Mouse (Mus musculus) neural tube, embryonic 11.5 days (tissue): Measurements from ENCODE around the gene Ttc9b. TPM values are rescaled to one million over a fixed set of nuclear protein-coding genes. Genes with fewer than 3 reads are reported as not detected.

Source experiments
- ATAC-seq: fragments of 200-750 bp; cut with Nextera tagmentation; 2 replicates; pipeline ENCODE4 v1.8.0; 2017; ENCODE audit warnings: moderate number of reproducible peaks, mild to moderate bottlenecking, moderate TSS enrichment, moderate library complexity; ENCODE audit not compliant: insufficient read depth, low FRiP score, low TSS enrichment
- DNase-seq: peaks from one replicate; pipeline ENCODE4 v3.0.0-alpha.2; 2015; ENCODE audit warnings: low spot score
- H3K27ac ChIP-seq: fragments of 300-500 bp; sonication (generic); 2 replicates; pipeline ENCODE4 v1.5.1; 2014; ENCODE audit warnings: low read depth, mild to moderate bottlenecking, low read length
- H3K27me3 ChIP-seq: fragments of 300-500 bp; sonication (generic); 2 replicates; pipeline ENCODE4 v1.6.1; 2014; ENCODE audit warnings: mild to moderate bottlenecking, low read length, mixed read lengths; ENCODE audit not compliant: control insufficient read depth, insufficient read depth
- H3K36me3 ChIP-seq: fragments of 300-500 bp; sonication (generic); 2 replicates; pipeline ENCODE4 v1.6.1; 2014; ENCODE audit warnings: mild to moderate bottlenecking, low read length, moderate library complexity, mixed read lengths; ENCODE audit not compliant: control insufficient read depth, insufficient read depth
- H3K4me1 ChIP-seq: fragments of 300-500 bp; sonication (generic); 2 replicates; pipeline ENCODE4 v1.6.1; 2014; ENCODE audit warnings: low read length, mixed read lengths; ENCODE audit not compliant: control insufficient read depth, insufficient read depth
- H3K4me2 ChIP-seq: fragments of 300-500 bp; sonication (generic); 2 replicates; pipeline ENCODE4 v1.6.1; 2014; ENCODE audit warnings: low read depth, mild to moderate bottlenecking, moderate library complexity
- H3K4me3 ChIP-seq: fragments of 300-500 bp; sonication (generic); 2 replicates; pipeline ENCODE4 v1.5.1; 2014; ENCODE audit warnings: low read depth, low read length
- H3K9ac ChIP-seq: fragments of 300-500 bp; sonication (generic); 2 replicates; pipeline ENCODE4 v1.6.1; 2014; ENCODE audit warnings: mild to moderate bottlenecking, low read length
- H3K9me3 ChIP-seq: fragments of 300-500 bp; sonication (generic); 2 replicates; pipeline ENCODE4 v1.6.1; 2016; ENCODE audit warnings: low read length; ENCODE audit not compliant: control insufficient read depth
- whole genome bisulfite sequencing: fragments of 180-500 bp; shearing (Covaris S2); extraction: QIAGEN DNeasy Blood & Tissue Kit; methylation state at CpG from one replicate; pipeline ENCODE4 v1.1.7; 2014; 5-methylcytosine and 5-hydroxymethylcytosine counted together
- polyA plus RNA-seq: library from polyadenylated mRNA; unstranded; fragments of >200 nt; fragmentation: Nextera tagmentation; extraction: Ambion mirVana; gene quantifications from 2 replicates; pipeline ENCODE4 v1.2.1, GENCODE M21; 2014

Gene Ttc9b
- polyA plus RNA-seq, 1 experiment from 2014 or later = 10.2 TPM

DNA sequence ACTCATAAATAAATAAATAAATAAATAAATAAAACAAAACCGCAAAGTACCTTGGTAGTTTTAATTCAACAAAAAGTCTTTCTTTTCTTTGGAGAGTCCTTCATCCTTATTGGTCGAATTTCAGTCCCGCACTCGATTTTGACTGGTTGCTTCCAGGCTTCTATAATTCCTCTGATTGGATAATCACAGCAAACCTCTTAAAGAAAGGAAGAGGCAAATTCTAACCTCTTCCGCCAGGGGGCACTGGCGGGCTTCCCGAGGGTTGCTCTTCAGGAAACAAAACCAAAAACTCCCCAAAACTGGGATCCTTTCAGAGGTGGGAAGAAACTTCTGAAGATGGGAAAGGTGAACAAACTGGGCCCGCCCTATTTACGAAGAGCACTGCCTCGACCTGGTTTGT, 2.8 kb upstream of the Ttc9b start:
- Histone ChIP-seq H3K9me3 (no peaks in the 10 kb centered on the region), H3K27ac (no peak overlapping the region), H3K4me1 (0 out of 2 replicates have a peak, but pooled peaks cover 5% of the 10 kb centered on the region), H3K4me2 (no peak overlapping the region), H3K36me3 (no peaks in the 10 kb centered on the region), H3K9ac (no peak overlapping the region), H3K4me3 (no peak overlapping the region), H3K27me3 (peaks cover 20% of the 10 kb centered on the region)
- DNase-seq = peak; percentile 83
- ATAC-seq = no peak
- WGBS = 5% methylated on average over 10 of the region's 10 CpGs

DNA sequence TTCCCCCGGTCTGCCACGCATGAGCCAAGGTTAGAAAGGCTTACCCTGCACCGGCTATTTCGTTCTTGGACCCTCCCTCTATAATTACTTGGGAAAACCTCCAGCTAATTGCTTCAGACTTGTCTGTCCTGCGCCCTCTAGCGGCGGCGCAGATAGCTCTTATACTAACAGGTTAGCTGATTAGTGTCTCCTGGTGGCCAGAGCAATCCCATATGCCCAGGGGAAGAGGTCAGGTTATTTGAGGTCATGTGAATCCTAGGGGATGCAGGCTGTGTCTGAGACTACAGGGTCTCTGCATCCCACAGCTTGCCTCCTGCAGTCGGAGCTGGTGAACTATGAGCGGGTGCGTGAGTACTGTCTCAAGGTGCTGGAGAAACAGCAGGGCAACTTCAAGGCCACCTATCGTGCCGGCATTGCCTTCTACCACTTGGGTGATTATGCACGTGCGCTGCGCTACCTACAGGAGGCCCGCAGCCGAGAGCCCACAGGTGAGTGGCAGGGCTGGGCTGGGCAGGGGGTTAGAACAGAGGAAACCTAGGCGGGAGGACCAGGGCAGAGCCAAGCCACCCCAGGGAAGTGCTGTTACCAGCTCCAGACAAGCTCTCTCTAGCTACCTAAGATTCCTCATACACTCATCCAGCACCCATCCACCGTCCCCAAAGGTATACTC, 1.0 kb downstream of the Ttc9b start:
- WGBS = 63% methylated on average over 20 of the region's 20 CpGs
- Histone ChIP-seq H3K4me1 (0 out of 2 replicates have a peak, but pooled peaks cover 5% of the 10 kb centered on the region), H3K9me3 (no peaks in the 10 kb centered on the region), H3K4me3 (no peak overlapping the region), H3K36me3 (peaks cover 3% of the 10 kb centered on the region; the same call in 1 of the 2 replicates), H3K9ac (no peak overlapping the region), H3K4me2 (peak overlapping the region; percentile 65; the same call in 1 of the 2 replicates), H3K27ac (no peak overlapping the region), H3K27me3 (peaks cover 39% of the 10 kb centered on the region)
- DNase-seq = peak; percentile 44
- ATAC-seq = no peak

DNA sequence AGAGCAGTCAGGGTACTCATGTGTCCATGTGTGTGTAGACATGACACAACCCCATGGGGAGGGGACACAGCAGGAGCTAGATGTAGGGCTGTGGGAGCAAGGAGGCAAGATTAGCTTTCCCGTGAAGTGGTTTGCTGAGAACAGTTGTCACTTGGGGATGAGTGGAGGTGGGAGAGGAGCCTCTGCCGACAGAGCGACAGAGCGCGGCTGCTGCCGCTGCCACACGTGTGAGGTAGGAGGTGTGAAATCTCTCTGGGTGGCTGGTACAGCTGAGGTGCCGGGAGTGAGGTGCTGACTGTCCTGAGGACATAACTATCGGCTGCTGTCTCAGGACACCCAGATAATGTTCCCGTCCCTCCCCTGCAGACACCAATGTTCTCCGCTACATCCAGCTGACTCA, 1.8 kb downstream of the Ttc9b start:
- WGBS = 70% methylated on average over 11 of the region's 11 CpGs
- no peaks in the 10 kb centered on the region for H3K9me3 ChIP-seq
- ATAC-seq (no peak), DNase-seq (no peak)
- H3K36me3 ChIP-seq = peaks cover 3% of the 10 kb centered on the region; the same call in 1 of the 2 replicates
- peaks cover 39% of the 10 kb centered on the region for H3K27me3 ChIP-seq
- 0 out of 2 replicates have a peak, but pooled peaks cover 5% of the 10 kb centered on the region for H3K4me1 ChIP-seq
- no peak overlapping the region for H3K9ac ChIP-seq
- no peak overlapping the region for H3K27ac ChIP-seq
- no peak overlapping the region for H3K4me3 ChIP-seq
- no peak overlapping the region for H3K4me2 ChIP-seq

DNA sequence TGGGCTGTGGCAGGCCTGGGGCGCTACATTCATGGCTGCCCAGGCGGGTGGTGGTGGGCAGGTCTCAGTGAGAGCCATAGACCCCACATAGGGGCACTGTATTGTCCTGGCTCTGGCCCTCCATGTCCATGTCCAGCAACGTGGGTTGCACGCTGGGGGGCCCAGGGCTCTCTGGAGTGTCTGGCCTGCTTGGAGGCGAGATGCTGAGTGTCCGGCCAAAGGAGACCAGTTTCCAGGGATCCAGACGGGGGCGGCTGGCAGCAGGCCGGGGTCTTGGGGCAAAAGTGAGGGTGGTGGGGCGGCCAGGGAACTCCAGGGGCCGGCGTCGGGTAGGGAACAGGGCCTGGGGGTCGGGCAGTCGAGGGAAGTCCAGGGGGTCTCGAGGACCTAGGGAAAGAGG, 2.9 kb downstream of the Ttc9b start:
- ATAC-seq (no peak), DNase-seq (no peak)
- Histone ChIP-seq H3K9me3 (no peaks in the 10 kb centered on the region), H3K4me1 (0 out of 2 replicates have a peak, but pooled peaks cover 5% of the 10 kb centered on the region), H3K4me3 (no peak overlapping the region), H3K36me3 (peaks cover 3% of the 10 kb centered on the region; the same call in 1 of the 2 replicates), H3K27ac (no peak overlapping the region), H3K9ac (no peak overlapping the region), H3K4me2 (no peak overlapping the region), H3K27me3 (peaks cover 39% of the 10 kb centered on the region)
- 83% methylated on average over 15 of the region's 16 CpGs for WGBS

DNA sequence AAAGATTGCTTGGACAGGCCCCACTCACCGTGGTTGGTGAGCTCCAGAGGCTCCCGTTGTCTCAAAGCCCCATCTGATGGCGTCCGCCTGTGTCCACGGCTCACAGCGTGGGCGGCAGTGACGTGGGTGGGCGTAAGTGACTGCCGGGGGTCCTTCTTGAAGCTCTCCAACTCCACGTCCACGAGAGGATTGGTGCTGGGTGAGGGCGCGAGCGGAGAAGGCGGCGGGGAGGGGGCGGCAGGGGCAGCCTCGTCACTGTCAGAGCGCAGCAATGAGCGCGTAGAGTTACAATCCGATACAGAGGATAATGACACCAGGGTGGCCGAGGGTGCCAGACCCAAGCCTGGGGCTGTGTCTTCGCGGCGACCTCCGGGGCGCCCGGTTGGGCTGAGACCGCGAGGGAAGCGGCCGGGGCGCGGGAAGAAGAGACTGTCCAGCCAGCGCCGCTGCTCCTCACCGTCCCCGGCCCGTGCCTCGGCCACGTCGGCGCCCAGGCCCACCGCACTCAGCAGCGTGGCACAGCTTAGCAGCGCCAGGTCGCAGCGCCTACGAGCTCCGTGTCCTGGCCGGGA, 4.2 kb downstream of the Ttc9b start:
- no peak overlapping the region for H3K4me2 ChIP-seq
- H3K4me3 ChIP-seq = no peak overlapping the region
- no peaks in the 10 kb centered on the region for H3K9me3 ChIP-seq
- no peak for ATAC-seq
- no peak overlapping the region for H3K27ac ChIP-seq
- no peak for DNase-seq
- H3K4me1 ChIP-seq = 0 out of 2 replicates have a peak, but pooled peaks cover 5% of the 10 kb centered on the region
- H3K27me3 ChIP-seq = peaks cover 35% of the 10 kb centered on the region
- 37% methylated on average over 40 of the region's 53 CpGs for WGBS
- H3K9ac ChIP-seq = no peak overlapping the region
- H3K36me3 ChIP-seq = peaks cover 3% of the 10 kb centered on the region; the same call in 1 of the 2 replicates

DNA sequence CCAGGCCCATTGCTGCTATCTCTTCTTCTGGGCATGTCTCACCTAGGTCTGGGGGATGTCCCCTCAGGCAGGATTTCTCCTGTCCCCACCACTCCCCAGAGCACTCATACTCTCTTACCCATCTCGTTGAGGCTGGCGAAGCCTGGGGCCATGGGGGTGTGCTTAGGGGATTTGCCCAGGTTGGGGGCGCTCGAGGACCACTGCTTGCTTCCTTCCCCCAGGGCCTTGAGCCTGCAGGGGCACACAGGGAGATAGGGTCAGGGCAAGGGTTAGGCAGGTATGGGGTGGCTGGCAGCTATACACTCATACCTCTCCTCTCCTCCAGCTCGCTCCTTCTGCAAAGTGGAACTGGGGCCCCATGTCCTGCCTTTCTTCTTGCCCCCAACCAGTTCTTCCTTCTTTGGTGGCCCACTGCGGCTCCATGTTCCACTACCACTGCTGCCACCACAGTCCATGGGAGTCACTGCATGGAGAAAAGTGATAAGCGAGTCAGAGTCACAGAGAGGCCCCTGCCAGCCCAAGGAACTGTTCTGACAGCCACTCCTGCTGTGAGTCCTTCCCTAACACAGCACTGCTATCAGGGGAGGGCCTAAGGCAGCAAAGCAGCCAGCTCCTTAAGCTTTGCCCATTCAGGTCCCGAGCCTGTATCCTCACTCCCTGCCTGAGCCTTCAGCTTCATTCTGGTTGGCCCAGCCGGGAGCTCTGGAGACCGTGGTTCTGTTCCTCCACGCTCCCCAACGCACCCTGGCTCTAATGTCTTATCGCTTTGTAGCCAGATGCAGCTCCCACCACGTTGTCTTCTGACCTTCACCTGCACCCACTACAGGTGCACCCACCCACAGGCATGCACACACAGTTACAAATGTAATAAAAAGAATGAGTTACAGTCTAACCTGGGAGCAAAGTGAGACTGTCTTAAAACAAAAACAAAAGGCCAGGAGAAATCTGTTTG, 5.3 kb downstream of the Ttc9b start:
- peaks cover 3% of the 10 kb centered on the region; the same call in 1 of the 2 replicates for H3K36me3 ChIP-seq
- peaks cover 31% of the 10 kb centered on the region for H3K27me3 ChIP-seq
- H3K9me3 ChIP-seq = no peaks in the 10 kb centered on the region
- no peak overlapping the region for H3K4me3 ChIP-seq
- no peak overlapping the region for H3K27ac ChIP-seq
- ATAC-seq = no peak
- no peak for DNase-seq
- 0 out of 2 replicates have a peak, but pooled peaks cover 3% of the 10 kb centered on the region for H3K4me1 ChIP-seq
- no peak overlapping the region for H3K9ac ChIP-seq
- no peak overlapping the region for H3K4me2 ChIP-seq
- 62% methylated on average over 14 of the region's 14 CpGs for WGBS

DNA sequence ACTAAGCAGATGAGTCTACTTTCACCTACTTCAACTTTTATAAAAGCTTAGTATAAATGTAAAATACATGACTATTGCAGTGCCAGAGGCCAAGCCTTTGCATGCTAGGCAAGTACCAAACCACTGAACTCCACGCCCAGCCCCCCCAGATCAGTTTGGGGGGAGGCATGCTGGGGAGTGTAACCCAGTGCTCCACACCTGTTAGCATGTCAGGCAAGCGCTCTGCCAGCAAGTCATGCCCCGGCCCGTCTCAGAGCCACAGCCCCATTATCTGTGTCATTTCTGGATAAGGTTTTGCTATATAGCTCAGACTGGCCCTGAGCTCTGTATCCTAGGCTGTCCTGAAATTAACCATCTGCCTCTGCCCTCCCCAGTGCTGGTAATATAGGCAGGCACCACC, 8.3 kb downstream of the Ttc9b start:
- no peak for ATAC-seq
- 87% methylated on average over 4 of the region's 4 CpGs for WGBS

DNA sequence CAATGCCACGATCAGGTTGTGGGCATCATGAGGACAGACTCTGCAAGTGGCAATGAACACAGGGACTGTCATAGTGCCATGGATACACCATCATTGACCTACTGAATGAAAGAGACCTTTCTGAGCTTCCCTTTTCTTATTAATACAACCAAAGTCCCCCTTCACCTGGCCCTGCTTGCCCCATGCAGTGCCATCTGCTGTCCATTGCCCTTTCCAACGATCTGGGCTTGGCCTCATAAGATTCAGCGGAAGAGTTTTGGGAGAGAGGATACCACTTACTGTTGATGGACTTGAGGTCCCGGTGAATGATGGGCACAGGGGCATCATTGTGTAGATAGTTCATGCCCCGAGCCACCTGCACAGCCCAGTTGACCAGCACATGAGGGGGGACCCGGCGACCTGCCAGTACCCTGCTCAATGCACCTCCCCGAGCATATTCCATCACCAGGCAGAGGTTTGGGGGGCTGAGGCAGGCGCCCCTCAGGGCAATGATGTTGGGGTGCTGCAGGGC, 19.4 kb downstream of the Ttc9b start:
- DNase-seq = no peak
- H3K4me1 ChIP-seq = peaks cover 15% of the 10 kb centered on the region
- peak overlapping the region; percentile 59 for H3K4me3 ChIP-seq
- WGBS = 61% methylated on average over 9 of the region's 9 CpGs
- ATAC-seq = no peak
- H3K9me3 ChIP-seq = no peaks in the 10 kb centered on the region
- H3K27me3 ChIP-seq = no peaks in the 10 kb centered on the region
- 0 out of 2 replicates have a peak, but pooled peaks cover under 1% of the 10 kb centered on the region for H3K36me3 ChIP-seq
- H3K27ac ChIP-seq = no peak overlapping the region
- H3K4me2 ChIP-seq = peak overlapping the region; percentile 81
- peak overlapping the region; percentile 60 for H3K9ac ChIP-seq

More for the DNA sequence above, 8.3 kb downstream of the Ttc9b start:
- H3K9ac ChIP-seq = no peak overlapping the region
- H3K27me3 ChIP-seq = peaks cover 16% of the 10 kb centered on the region
- H3K27ac ChIP-seq = no peak overlapping the region
- H3K9me3 ChIP-seq = no peaks in the 10 kb centered on the region
- H3K4me2 ChIP-seq = no peak overlapping the region
- DNase-seq = no peak
- no peaks in the 10 kb centered on the region for H3K4me1 ChIP-seq
- peaks cover 3% of the 10 kb centered on the region; the same call in 1 of the 2 replicates for H3K36me3 ChIP-seq
- no peak overlapping the region for H3K4me3 ChIP-seq
